Mouse (Mus musculus) kidney, postnatal 0 days (tissue): ENCODE measurements around the gene Gm49394. TPM values are rescaled to one million over a fixed set of nuclear protein-coding genes. Genes with fewer than 3 reads are reported as not detected.

Source experiments
- ATAC-seq: fragments of 200-750 bp; cut with Nextera tagmentation; replicated peaks from 2 replicates; pipeline ENCODE4 v1.8.0; 2017; ENCODE audit warnings: low read depth, moderate number of reproducible peaks, moderate TSS enrichment, moderate library complexity; ENCODE audit not compliant: low FRiP score
- DNase-seq: peaks from one replicate; pipeline ENCODE4 v3.0.0-alpha.2; 2016; ENCODE audit warnings: low spot score
- H3K27ac ChIP-seq: fragments of 300-500 bp; sonication (generic); 2 replicates; pipeline ENCODE4 v1.5.1; 2014; ENCODE audit warnings: mild to moderate bottlenecking
- H3K27me3 ChIP-seq: fragments of 300-500 bp; sonication (generic); 2 replicates; pipeline ENCODE4 v1.6.1; 2014; ENCODE audit warnings: low read length, mixed read lengths; ENCODE audit not compliant: insufficient read depth
- H3K36me3 ChIP-seq: fragments of 300-500 bp; sonication (generic); 2 replicates; pipeline ENCODE4 v1.6.1; 2014; ENCODE audit warnings: low read length, mixed read lengths; ENCODE audit not compliant: insufficient read depth
- H3K4me1 ChIP-seq: fragments of 300-500 bp; sonication (generic); replicated peaks from 2 replicates; pipeline ENCODE4 v1.6.1; 2014; ENCODE audit warnings: antibody characterized with exemption, low read length, mixed read lengths; ENCODE audit not compliant: insufficient read depth
- H3K4me2 ChIP-seq: fragments of 300-500 bp; sonication (generic); 2 replicates; pipeline ENCODE4 v1.6.1; 2014; ENCODE audit warnings: mild to moderate bottlenecking, low read length, moderate library complexity, mixed read lengths
- H3K4me3 ChIP-seq: fragments of 300-500 bp; sonication (generic); replicated peaks from 2 replicates; pipeline ENCODE4 v1.5.1; 2014; ENCODE audit warnings: low read depth, low read length
- H3K9ac ChIP-seq: fragments of 300-500 bp; sonication (generic); 2 replicates; pipeline ENCODE4 v1.6.1; 2014; ENCODE audit warnings: low read depth, low read length
- H3K9me3 ChIP-seq: fragments of 300-500 bp; sonication (generic); replicated peaks from 2 replicates; pipeline ENCODE4 v1.6.1; 2016; ENCODE audit warnings: low read length, inconsistent platforms, mixed read lengths
- CTCF ChIP-seq: IDR thresholded peaks from 2 replicates; pipeline ENCODE4 v1.5.1; 2016; ENCODE audit warnings: antibody characterized with exemption, low read depth, mild to moderate bottlenecking, moderate library complexity
- WGBS: fragments of 180-500 bp; shearing (Covaris S2); extraction: QIAGEN DNeasy Blood & Tissue Kit; methylation state at CpG from one replicate; pipeline ENCODE4 v1.1.7; 2014; 5-methylcytosine and 5-hydroxymethylcytosine counted together
- polyA plus RNA-seq: library from polyadenylated mRNA; unstranded; fragments of >200 nt; fragmentation: Nextera tagmentation; extraction: Ambion mirVana; gene quantifications from 2 replicates; pipeline ENCODE4 v1.2.1, GENCODE M21; 2015

The Gm49394 gene
- polyA plus RNA-seq, 1 experiment from 2014 or later = not detected

DNA sequence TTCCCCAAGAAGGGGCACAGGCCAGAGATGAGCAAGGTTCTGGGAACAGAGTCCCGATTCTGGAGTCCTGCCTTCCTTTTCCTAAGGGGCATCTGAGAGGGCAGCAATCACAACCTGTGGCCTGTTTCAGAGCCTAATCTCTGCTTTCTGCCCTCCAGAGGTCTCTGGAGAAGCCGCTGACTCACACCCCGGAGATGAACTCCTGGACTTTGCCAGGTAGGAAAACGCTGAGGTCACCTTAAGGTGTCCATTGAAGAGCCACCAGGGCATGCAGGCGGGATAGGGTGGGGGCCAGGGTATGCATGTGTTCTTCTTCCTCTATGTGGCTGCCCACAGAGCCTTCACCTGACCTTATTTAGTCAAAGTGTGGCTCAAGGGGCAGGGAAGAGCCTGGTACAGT is 4.4 kb downstream of the Gm49394 start:
- peak; percentile 16; the same call in 1 of the 2 replicates for ATAC-seq
- Histone ChIP-seq H3K36me3 (no peaks in the 10 kb centered on the region), H3K4me3 (no peak overlapping the region), H3K27ac (no peak overlapping the region), H3K9me3 (peaks cover 11% of the 10 kb centered on the region; the same call in 1 of the 2 replicates), H3K4me2 (no peak overlapping the region), H3K4me1 (0 out of 2 replicates have a peak, but pooled peaks cover 12% of the 10 kb centered on the region), H3K27me3 (peaks cover 41% of the 10 kb centered on the region), H3K9ac (no peak overlapping the region)
- TF ChIP-seq CTCF = no peak
- DNase-seq = no peak
- 69% methylated on average over 5 of the region's 5 CpGs for WGBS

DNA sequence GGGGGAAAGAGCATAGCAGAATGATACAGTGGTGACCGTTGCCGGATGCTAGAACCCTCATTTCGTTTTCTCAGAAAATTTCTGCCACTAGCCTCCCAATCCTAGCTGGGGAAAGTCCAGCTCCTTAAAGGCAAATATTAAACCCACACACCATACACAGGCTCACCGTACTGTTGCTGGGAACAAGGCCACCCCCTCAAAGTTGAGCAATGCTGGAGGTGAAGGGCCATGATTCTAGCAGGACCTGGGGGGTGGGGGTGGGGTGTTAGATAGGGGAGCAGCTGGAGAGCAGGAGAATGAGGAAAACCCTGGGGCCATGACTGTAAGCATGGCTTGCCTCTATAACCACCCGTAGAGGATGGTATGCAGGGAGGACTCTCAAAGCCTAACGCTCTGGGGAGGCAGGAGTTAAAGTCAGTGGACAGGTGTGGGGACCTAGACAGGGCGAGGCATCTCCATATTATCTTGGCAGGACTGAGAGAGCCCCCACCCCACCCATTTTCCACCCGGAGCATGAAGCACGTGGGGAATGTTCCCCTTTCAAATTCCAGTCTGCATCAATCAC is 5.2 kb downstream of the Gm49394 start:
- ATAC-seq (0 out of 2 replicates have a peak, but pooled peaks have one; percentile 12), DNase-seq (no peak)
- WGBS = 14% methylated on average over 9 of the region's 9 CpGs
- Histone ChIP-seq H3K27ac (no peak overlapping the region), H3K4me2 (peak overlapping the region; percentile 57), H3K27me3 (peaks cover 49% of the 10 kb centered on the region), H3K4me1 (peaks cover 12% of the 10 kb centered on the region; the same call in 1 of the 2 replicates), H3K36me3 (no peaks in the 10 kb centered on the region), H3K9me3 (peaks cover 3% of the 10 kb centered on the region; the same call in 1 of the 2 replicates), H3K4me3 (peak overlapping the region; percentile 37), H3K9ac (peak overlapping the region; percentile 53; the same call in 1 of the 2 replicates)
- no peak for TF ChIP-seq CTCF

DNA sequence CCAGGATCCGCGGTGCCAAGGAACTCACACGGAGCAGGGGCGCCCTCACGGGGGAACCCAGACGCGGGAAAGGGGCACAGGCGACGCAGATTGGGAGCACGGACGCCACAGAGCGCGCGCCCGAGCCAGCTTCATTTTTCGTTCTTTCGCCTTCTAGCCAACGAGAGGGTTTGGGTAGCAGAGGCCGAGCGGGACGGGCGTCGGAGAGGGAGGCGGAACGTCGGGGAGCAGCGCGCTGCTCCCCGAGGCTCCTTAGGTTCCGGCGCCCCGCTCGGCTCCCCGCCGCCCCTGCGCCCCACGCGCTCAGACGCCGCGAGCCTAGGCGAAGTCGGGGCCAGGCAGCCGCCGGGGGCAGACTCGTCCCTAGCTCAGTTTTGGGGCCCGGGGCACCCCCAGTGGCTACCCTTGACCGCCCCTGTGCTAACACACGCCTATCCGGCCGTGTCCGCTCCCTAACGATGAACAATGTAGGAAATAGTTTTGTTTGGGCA is 5.8 kb downstream of the Gm49394 start:
- 2% methylated on average over 50 of the region's 53 CpGs for WGBS
- H3K4me3 ChIP-seq = peak overlapping the region; percentile 37
- no peak for ATAC-seq

DNA sequence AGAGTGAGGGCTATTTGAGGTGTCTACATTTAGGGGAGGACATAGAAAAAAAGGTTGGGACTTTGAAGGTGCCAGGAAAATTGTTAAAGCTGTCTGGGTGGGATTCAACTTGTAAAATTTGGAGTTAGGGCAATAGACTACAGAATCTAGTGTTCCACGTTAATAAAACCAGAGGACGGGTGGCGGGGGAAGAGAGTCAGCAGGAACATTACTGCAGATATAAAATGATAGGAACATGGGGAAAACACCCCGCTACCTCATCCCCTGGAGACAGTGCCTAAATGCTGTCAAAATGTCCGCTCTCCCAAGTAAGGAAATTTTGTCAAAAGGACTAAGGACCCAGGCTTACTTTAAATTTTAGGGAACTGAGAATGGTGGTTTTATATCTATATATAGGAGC is 6.6 kb downstream of the Gm49394 start:
- no peaks in the 10 kb centered on the region for H3K9me3 ChIP-seq
- 37% methylated on average over 5 of the region's 5 CpGs for whole genome bisulfite sequencing
- peak overlapping the region; percentile 57; the same call in 1 of the 2 replicates for H3K4me2 ChIP-seq
- DNase-seq (no peak), ATAC-seq (no peak)
- no peak overlapping the region for H3K27ac ChIP-seq
- peaks cover 56% of the 10 kb centered on the region for H3K27me3 ChIP-seq
- TF ChIP-seq CTCF = no peak
- H3K4me1 ChIP-seq = peaks cover 17% of the 10 kb centered on the region; the same call in 1 of the 2 replicates
- H3K4me3 ChIP-seq = no peak overlapping the region
- no peak overlapping the region for H3K9ac ChIP-seq
- no peaks in the 10 kb centered on the region for H3K36me3 ChIP-seq

More for the DNA sequence above, 5.8 kb downstream of the Gm49394 start:
- H3K36me3 ChIP-seq = no peaks in the 10 kb centered on the region
- H3K4me2 ChIP-seq = peak overlapping the region; percentile 57
- no peak for DNase-seq
- no peak overlapping the region for H3K27ac ChIP-seq
- H3K9me3 ChIP-seq = no peaks in the 10 kb centered on the region
- H3K9ac ChIP-seq = peak overlapping the region; percentile 53
- peaks cover 53% of the 10 kb centered on the region for H3K27me3 ChIP-seq
- H3K4me1 ChIP-seq = peaks cover 12% of the 10 kb centered on the region; the same call in 1 of the 2 replicates
- no peak; the same call in 1 of the 2 replicates for TF ChIP-seq CTCF

DNA sequence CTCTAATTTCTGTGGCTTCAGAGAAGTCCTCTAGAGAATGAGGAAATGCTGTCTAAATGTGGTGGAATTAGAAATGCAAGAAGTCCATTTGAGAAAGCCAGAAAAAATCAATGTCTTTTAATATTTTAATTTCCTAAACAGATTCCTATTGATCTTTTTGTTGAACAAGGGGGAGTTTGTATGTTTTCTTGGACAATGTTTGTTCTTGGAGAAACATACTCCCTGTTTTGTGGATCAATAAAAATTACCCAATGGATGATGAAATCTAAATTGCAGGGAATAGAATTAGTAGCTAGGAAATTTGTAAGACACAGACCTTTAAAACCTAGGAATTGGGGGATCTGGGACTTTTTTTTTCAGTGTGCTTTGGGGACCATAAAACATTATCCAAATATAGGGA is 7.9 kb downstream of the Gm49394 start:
- H3K4me1 ChIP-seq = peaks cover 17% of the 10 kb centered on the region; the same call in 1 of the 2 replicates
- no peak for DNase-seq
- no peak overlapping the region for H3K4me3 ChIP-seq
- ATAC-seq = no peak
- H3K4me2 ChIP-seq = no peak overlapping the region
- peaks cover 62% of the 10 kb centered on the region for H3K27me3 ChIP-seq
- H3K36me3 ChIP-seq = no peaks in the 10 kb centered on the region
- H3K27ac ChIP-seq = no peak overlapping the region
- no peak for TF ChIP-seq CTCF
- H3K9me3 ChIP-seq = no peaks in the 10 kb centered on the region
- H3K9ac ChIP-seq = no peak overlapping the region

DNA sequence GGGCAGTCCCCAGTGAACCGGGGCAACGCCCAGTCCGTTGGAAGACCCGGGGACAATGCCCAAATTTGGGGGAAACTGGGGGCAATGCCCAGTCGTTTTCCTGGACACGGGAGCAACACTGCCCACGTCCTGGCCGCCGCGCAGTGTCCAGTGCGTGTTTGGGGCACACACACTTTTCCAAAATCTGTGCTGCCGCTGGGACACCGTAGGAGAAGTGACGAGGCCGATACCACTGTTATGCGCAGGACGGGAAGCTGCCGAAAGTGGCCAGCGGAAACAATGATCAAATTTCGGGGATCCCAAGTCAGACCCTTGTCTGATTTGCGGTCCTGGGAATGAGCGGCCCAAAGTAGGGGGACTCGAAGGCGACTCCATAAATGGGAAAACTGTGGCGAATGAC is 8.7 kb downstream of the Gm49394 start:
- H3K27ac ChIP-seq = peak overlapping the region; percentile 19; the same call in 1 of the 2 replicates
- peak overlapping the region; percentile 51 for H3K4me3 ChIP-seq
- peaks cover 64% of the 10 kb centered on the region for H3K27me3 ChIP-seq
- H3K4me1 ChIP-seq = peaks cover 17% of the 10 kb centered on the region; the same call in 1 of the 2 replicates
- no peak for DNase-seq
- no peaks in the 10 kb centered on the region for H3K9me3 ChIP-seq
- H3K36me3 ChIP-seq = no peaks in the 10 kb centered on the region
- no peak for ATAC-seq
- peak overlapping the region; percentile 69 for H3K4me2 ChIP-seq
- peak overlapping the region; percentile 51; the same call in 1 of the 2 replicates for H3K9ac ChIP-seq
- 5% methylated on average over 25 of the region's 25 CpGs for WGBS
- no peak for TF ChIP-seq CTCF
